Mouse (Mus musculus) cerebellum, postnatal 10 days (tissue): ENCODE data around the gene Dhrs13.
"Not testable (repeated sequence)": the region's sequence is repeated elsewhere in the genome, so short reads cannot be mapped to it uniquely, and the experiment has no call there.

Source experiments
- DNase-seq, 2 experiments: peaks; one replicate each; pipeline ENCODE4 v3.0.0; 2021; ENCODE audit warnings: mixed read lengths in 2 of 2

Dhrs13 gene

DNA sequence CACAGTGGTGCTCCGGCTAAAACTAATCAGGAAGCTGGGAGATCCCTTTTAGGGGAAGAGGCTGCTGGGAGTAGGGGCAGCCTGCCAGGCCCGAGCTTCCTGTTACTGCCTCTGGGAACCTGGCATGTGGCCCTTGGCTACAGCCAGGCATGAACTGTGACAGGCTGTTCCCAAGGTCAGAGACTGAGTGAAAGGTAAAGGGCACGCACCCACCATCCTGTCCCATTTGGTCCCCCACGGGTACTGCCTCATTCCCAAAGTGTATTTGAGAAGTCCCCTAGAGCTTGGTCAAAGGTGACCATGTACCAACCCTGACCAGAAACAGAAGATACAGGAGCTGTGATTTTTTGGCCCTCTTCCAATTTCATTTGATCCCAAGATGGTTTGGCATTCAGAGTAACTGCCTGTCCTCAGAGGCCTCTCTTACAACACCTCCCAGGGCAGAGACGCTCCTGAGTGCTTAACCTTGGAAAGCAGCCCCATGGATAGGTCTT is 12.7 kb downstream of the Dhrs13 start:
- DNase-seq, result peak; percentile 95

GRCm38 (mm10) chr11:78048637-78049036 is 16.6 kb downstream of the Dhrs13 start:
- DNase-seq, result not testable (repeated sequence)

DNA sequence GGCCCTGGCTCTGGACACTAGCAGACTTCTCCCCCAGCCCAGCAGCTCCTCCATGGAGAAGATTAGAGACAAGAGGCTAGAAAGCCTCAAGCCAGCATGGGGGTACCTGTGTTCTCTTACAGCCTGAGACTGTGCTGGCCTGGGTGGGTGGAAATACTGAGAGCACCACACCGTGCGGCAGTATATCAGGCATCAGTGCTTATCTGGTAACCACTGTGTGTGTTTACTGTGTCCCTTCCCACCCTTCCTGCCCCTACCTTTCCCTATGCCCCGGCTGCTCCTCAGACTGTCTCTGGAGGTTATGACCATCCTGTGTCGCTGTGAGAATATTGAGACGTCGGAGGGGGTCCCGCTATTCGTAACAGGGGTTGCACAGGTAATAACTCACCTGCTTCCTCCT is 21.0 kb downstream of the Dhrs13 start:
- DNase-seq, result no peak

DNA sequence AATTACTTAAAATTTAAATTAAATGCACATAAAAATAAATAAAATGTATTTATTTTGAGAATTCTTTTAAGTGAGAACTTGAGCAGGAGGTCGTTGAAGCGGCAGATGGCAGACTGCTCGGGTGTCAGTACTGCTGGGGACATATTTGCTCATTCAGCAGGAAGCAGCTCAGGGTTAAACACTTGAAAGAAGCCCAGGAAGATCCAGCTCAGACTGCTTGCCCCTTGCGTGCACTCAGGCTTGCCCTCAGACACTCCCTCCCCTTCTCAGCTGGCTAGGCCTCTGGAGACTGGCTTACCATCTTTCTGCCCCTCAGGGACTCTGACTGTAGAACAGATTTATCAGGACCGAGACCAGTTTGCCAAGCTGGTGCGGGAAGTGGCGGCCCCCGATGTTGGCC is 24.9 kb downstream of the Dhrs13 start:
- no peak for DNase-seq

- peak; percentile 93 to 95 for DNase-seq
Observed at GRCm38 (mm10) chr11:78059833-78060757, 28.0 kb downstream of the Dhrs13 start.

- no peak for DNase-seq
Observed at GRCm38 (mm10) chr11:78062563-78062962, 30.5 kb downstream of the Dhrs13 start.

DNA sequence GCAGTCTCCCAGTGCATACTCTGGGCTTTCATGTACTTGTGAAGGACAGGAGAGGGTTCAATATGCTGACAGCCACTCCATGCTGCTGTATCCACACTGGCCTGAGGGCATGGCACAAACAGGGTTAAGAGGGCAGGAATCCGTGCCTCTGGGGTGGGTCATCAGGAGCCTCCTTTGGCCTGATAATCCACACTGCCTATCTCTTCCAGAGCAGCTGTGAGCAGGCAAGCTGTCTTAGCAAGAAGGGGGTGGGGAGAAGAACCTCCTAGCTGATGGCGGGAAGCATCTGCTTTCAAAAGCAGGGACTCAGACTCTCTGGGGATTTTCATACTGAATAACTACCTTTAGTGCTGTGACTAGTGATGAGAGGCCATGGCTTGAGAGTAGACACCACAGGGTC is 33.8 kb downstream of the Dhrs13 start:
- no peak for DNase-seq

DNA sequence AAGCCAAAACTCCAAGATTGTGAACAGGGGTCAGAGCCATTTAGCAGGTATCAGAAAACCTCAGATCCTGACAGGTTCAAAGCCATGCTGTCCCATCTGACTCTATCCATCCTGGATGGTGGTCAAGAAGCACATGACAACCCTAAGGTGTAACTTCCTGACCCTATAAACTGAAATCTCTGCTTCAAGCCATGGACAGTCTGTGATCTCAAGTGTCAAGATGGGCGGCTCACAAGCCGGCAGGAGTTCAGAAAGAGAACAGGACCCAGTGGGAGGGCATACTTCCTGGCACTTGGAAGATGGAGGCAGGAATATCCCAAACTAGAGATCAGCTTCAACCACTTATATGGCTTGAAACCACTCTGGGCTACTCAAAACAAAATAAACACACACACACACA is 34.6 kb downstream of the Dhrs13 start:
- DNase-seq, result no peak

GRCm38 (mm10) chr11:78067566-78067965 is 35.5 kb downstream of the Dhrs13 start:
- no peak for DNase-seq

GRCm38 (mm10) chr11:78069130-78069529 is 37.0 kb downstream of the Dhrs13 start:
- no peak for DNase-seq

DNA sequence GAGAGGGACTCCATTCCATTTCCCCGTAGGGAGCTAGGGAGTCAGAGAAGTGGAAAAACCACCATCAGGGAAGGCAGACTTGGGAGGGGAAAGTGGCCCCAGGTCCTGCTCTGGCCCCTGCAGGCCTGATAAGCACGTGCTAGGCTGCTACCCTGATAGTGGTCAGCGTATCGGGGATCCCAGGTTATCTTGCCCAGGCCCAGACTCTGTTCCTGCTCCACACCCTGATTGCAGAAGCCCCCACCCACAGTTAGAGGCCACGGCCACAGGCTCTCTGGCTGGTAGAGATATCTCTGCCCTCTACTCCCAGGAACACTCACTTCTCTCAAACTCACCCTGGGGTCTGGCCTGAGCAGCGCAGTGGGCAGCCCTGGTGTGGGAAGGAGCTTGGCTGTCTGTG is 37.6 kb downstream of the Dhrs13 start:
- DNase-seq, result no peak

DNA sequence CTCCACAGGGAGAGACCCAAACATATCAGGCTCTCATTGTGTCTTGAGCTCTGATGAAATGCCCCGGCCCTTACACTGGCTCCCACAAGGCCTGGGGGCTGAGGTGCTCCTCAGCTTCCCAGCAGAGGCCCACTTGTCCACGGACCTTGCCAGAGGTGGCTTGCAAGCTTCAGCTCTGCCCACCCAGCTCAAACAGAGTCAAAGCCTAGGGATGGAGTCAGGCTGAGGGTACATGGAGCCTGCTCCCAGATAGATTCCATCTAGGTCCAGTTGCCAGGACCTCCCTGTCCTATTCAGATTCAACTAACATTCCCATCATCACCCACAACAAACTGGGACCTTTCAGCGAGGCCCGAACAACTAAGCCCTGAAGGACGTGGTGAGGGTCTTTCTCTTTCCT is 39.9 kb downstream of the Dhrs13 start:
- no peak for DNase-seq

- DNase-seq, result no peak
Observed at GRCm38 (mm10) chr11:78072425-78073130, 40.5 kb downstream of the Dhrs13 start.

GRCm38 (mm10) chr11:78073577-78074276 is 41.6 kb downstream of the Dhrs13 start:
- no peak for DNase-seq

- DNase-seq, result no peak
Observed at GRCm38 (mm10) chr11:78074277-78074652, 42.2 kb downstream of the Dhrs13 start.

GRCm38 (mm10) chr11:78074666-78075065 is 42.6 kb downstream of the Dhrs13 start:
- DNase-seq, result no peak

- peak; percentile 89 to 92 for DNase-seq
Observed at GRCm38 (mm10) chr11:78079961-78080921, 48.2 kb downstream of the Dhrs13 start, which contains the start of gene Eral1. TSS of gene Eral1 (minus strand) at chr11:78080383.

- DNase-seq, result no peak
Observed at GRCm38 (mm10) chr11:78083595-78083994, 51.5 kb downstream of the Dhrs13 start.

DNA sequence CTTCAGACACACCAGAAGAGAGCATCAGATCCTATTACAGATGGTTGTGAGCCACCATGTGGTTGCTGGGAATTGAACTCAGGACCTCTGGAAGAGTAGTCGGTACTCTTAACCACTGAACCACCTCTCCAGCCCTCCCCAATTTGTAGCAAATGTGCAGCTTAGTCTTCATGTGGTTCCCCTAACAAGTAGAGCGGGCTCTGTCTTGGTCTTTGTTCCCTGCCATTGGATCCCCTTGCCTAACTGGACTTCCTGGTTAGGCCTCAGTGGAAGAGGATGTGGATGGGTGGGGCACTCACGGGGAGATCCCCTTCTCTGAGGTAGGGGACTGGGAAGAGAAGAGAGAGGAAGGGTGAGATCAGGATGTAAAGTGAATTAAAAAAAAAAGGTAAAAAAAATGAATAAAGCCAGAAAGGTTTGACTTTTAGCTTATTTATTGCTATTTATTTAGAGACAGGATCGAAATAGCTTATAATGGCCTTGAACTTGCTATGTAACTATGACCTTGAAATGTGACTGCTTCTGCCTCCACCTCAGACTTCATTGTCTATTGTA is 54.9 kb downstream of the Dhrs13 start:
- no peak for DNase-seq
